Mouse (Mus musculus) liver, embryonic 16.5 days (tissue): ENCODE measurements around the gene Flnb. TPM values are rescaled to one million over a fixed set of nuclear protein-coding genes. Genes with fewer than 3 reads are reported as not detected.

Experiments
- ATAC-seq: fragments of 200-750 bp; cut with Nextera tagmentation; 2 replicates; pipeline ENCODE4 v1.8.0; 2017; ENCODE audit warnings: low read depth, mild to moderate bottlenecking, moderate number of reproducible peaks, moderate library complexity
- H3K27ac ChIP-seq: fragments of 300-500 bp; sonication (generic); 2 replicates; pipeline ENCODE4 v1.5.1; 2014; ENCODE audit warnings: mild to moderate bottlenecking, low read length
- H3K27me3 ChIP-seq: fragments of 300-500 bp; sonication (generic); 2 replicates; pipeline ENCODE4 v1.6.1; 2014; ENCODE audit warnings: low read depth, low read length, mixed read lengths; ENCODE audit not compliant: control insufficient read depth, insufficient read depth
- H3K36me3 ChIP-seq: fragments of 300-500 bp; sonication (generic); 2 replicates; pipeline ENCODE4 v1.6.1; 2014; ENCODE audit warnings: mild to moderate bottlenecking; ENCODE audit not compliant: control insufficient read depth, insufficient read depth
- H3K4me1 ChIP-seq: fragments of 300-500 bp; sonication (generic); 2 replicates; pipeline ENCODE4 v1.6.1; 2014; ENCODE audit warnings: low read depth, low read length, mixed read lengths; ENCODE audit not compliant: control insufficient read depth
- H3K4me2 ChIP-seq: fragments of 300-500 bp; sonication (generic); 2 replicates; pipeline ENCODE4 v1.6.1; 2014; ENCODE audit warnings: low read depth, low read length, mixed read lengths
- H3K4me3 ChIP-seq: fragments of 300-500 bp; sonication (generic); 2 replicates; pipeline ENCODE4 v1.5.1; 2014; ENCODE audit warnings: low read depth, mild to moderate bottlenecking, low read length
- H3K9ac ChIP-seq: fragments of 300-500 bp; sonication (generic); 2 replicates; pipeline ENCODE4 v1.6.1; 2014; ENCODE audit warnings: low read depth, low read length
- H3K9me3 ChIP-seq: fragments of 300-500 bp; sonication (generic); replicated peaks from 2 replicates; pipeline ENCODE4 v1.6.1; 2016; ENCODE audit warnings: low read length; ENCODE audit not compliant: control insufficient read depth
- WGBS: fragments of 180-500 bp; shearing (Covaris S2); extraction: QIAGEN DNeasy Blood & Tissue Kit; methylation state at CpG from one replicate; pipeline ENCODE4 v1.1.7; 2014; ENCODE audit not compliant: insufficient replicate concordance; 5-methylcytosine and 5-hydroxymethylcytosine counted together
- polyA plus RNA-seq: library from polyadenylated mRNA; unstranded; fragments of >200 nt; fragmentation: Nextera tagmentation; extraction: Ambion mirVana; gene quantifications from 2 replicates; pipeline ENCODE4 v1.2.1, GENCODE M21; 2015

The Flnb gene
- polyA plus RNA-seq, 1 experiment from 2014 or later: 4.8 TPM

- Histone ChIP-seq H3K9me3 (no peaks in the 10 kb centered on the region), H3K4me1 (no peaks in the 10 kb centered on the region; the same call in none of the 2 replicates), H3K4me3 (no peak overlapping the region), H3K9ac (no peak overlapping the region), H3K4me2 (no peak overlapping the region), H3K27ac (no peak overlapping the region), H3K36me3 (no peaks in the 10 kb centered on the region), H3K27me3 (no peaks in the 10 kb centered on the region)
- WGBS: 71% methylated on average over 9 of the region's 9 CpGs
- no peak for ATAC-seq
Measured at GRCm38 (mm10) chr14:7863871-7864505, 46.2 kb downstream of the Flnb start.

DNA sequence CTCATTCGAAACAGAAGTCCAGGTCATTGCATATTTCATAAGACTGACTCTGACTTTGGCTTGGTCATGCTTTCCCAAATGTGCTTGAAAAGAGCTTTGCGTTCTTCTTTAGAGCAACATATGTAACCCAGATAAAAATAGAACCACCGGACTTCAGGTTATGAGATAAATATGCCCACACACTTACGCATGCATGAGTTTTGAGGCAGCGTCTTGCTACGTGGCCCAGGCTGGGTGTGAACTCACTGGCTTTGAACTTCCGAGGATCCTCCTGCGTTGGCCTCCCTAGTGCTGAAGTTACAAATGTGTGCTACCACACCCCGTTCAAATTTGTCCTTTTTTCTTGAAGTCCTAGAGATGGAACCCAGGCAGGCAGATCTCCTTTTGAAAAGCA is 46.7 kb downstream of the Flnb start:
- no peak overlapping the region for H3K27ac ChIP-seq
- ATAC-seq: no peak
- no peak overlapping the region for H3K4me2 ChIP-seq
- no peaks in the 10 kb centered on the region for H3K27me3 ChIP-seq
- no peaks in the 10 kb centered on the region for H3K36me3 ChIP-seq
- H3K4me1 ChIP-seq: no peaks in the 10 kb centered on the region; the same call in none of the 2 replicates
- no peaks in the 10 kb centered on the region for H3K9me3 ChIP-seq
- H3K4me3 ChIP-seq: no peak overlapping the region
- WGBS: 52% methylated on average over 9 of the region's 9 CpGs
- H3K9ac ChIP-seq: no peak overlapping the region

GRCm38 (mm10) chr14:7867224-7867623 is 49.5 kb downstream of the Flnb start:
- WGBS: 67% methylated on average over 7 of the region's 7 CpGs

GRCm38 (mm10) chr14:7867841-7868240 is 50.1 kb downstream of the Flnb start:
- WGBS: 49% methylated on average over 3 of the region's 3 CpGs
- Histone ChIP-seq H3K36me3 (no peaks in the 10 kb centered on the region), H3K9me3 (no peaks in the 10 kb centered on the region), H3K4me3 (no peak overlapping the region), H3K27ac (no peak overlapping the region), H3K4me1 (no peaks in the 10 kb centered on the region; the same call in none of the 2 replicates), H3K9ac (no peak overlapping the region), H3K27me3 (no peaks in the 10 kb centered on the region), H3K4me2 (no peak overlapping the region)
- ATAC-seq: no peak

More at GRCm38 (mm10) chr14:7867224-7867623, 49.5 kb downstream of the Flnb start:
- H3K27ac ChIP-seq: no peak overlapping the region
- H3K36me3 ChIP-seq: no peaks in the 10 kb centered on the region
- H3K4me1 ChIP-seq: no peaks in the 10 kb centered on the region; the same call in none of the 2 replicates
- H3K9ac ChIP-seq: no peak overlapping the region
- H3K4me2 ChIP-seq: no peak overlapping the region
- H3K9me3 ChIP-seq: no peaks in the 10 kb centered on the region
- ATAC-seq: no peak
- no peak overlapping the region for H3K4me3 ChIP-seq
- no peaks in the 10 kb centered on the region for H3K27me3 ChIP-seq

DNA sequence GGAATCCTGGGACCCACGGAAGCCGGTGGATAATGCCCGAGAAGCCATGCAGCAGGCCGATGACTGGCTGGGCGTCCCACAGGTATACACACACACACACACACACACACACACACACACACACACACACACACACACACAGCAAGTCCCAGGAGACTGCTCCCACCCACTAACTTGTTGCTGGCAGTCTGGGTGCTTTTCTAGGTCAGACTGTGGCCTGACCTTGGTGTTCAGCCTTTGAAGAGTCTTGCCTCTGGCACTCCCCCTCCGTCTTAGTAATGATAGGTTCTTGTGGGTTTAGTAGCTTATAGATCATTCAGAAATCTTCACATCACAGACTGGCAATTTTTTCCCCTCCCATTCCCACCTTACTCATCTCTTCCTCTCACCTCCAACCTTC is 52.0 kb downstream of the Flnb start:
- H3K9ac ChIP-seq: no peak overlapping the region
- no peak overlapping the region for H3K4me3 ChIP-seq
- H3K27me3 ChIP-seq: no peaks in the 10 kb centered on the region
- H3K36me3 ChIP-seq: no peaks in the 10 kb centered on the region
- H3K27ac ChIP-seq: no peak overlapping the region
- no peaks in the 10 kb centered on the region for H3K9me3 ChIP-seq
- no peak overlapping the region for H3K4me2 ChIP-seq
- WGBS: 81% methylated on average over 6 of the region's 6 CpGs
- ATAC-seq: no peak
- no peaks in the 10 kb centered on the region for H3K4me1 ChIP-seq

GRCm38 (mm10) chr14:7873552-7873951 is 55.8 kb downstream of the Flnb start:
- no peaks in the 10 kb centered on the region for H3K9me3 ChIP-seq
- H3K9ac ChIP-seq: no peak overlapping the region
- ATAC-seq: no peak
- H3K4me1 ChIP-seq: no peaks in the 10 kb centered on the region
- no peak overlapping the region for H3K4me2 ChIP-seq
- 47% methylated on average over 2 of the region's 2 CpGs for WGBS
- H3K4me3 ChIP-seq: no peak overlapping the region
- no peaks in the 10 kb centered on the region for H3K36me3 ChIP-seq
- H3K27ac ChIP-seq: no peak overlapping the region
- no peaks in the 10 kb centered on the region for H3K27me3 ChIP-seq

GRCm38 (mm10) chr14:7874495-7874894 is 56.7 kb downstream of the Flnb start:
- WGBS: 42% methylated on average over 4 of the region's 4 CpGs

GRCm38 (mm10) chr14:7877957-7878356 is 60.2 kb downstream of the Flnb start:
- H3K27ac ChIP-seq: no peak overlapping the region
- no peak overlapping the region for H3K9ac ChIP-seq
- ATAC-seq: no peak
- H3K4me1 ChIP-seq: no peaks in the 10 kb centered on the region
- H3K4me3 ChIP-seq: no peak overlapping the region
- no peaks in the 10 kb centered on the region for H3K9me3 ChIP-seq
- no peak overlapping the region for H3K4me2 ChIP-seq
- no peaks in the 10 kb centered on the region for H3K27me3 ChIP-seq
- WGBS: 18% methylated on average over 2 of the region's 2 CpGs
- H3K36me3 ChIP-seq: no peaks in the 10 kb centered on the region

More at GRCm38 (mm10) chr14:7874495-7874894, 56.7 kb downstream of the Flnb start:
- no peak overlapping the region for H3K4me3 ChIP-seq
- no peak overlapping the region for H3K27ac ChIP-seq
- H3K4me2 ChIP-seq: no peak overlapping the region
- H3K9ac ChIP-seq: no peak overlapping the region
- H3K4me1 ChIP-seq: no peaks in the 10 kb centered on the region
- H3K9me3 ChIP-seq: no peaks in the 10 kb centered on the region
- H3K36me3 ChIP-seq: no peaks in the 10 kb centered on the region
- no peak for ATAC-seq
- H3K27me3 ChIP-seq: no peaks in the 10 kb centered on the region

DNA sequence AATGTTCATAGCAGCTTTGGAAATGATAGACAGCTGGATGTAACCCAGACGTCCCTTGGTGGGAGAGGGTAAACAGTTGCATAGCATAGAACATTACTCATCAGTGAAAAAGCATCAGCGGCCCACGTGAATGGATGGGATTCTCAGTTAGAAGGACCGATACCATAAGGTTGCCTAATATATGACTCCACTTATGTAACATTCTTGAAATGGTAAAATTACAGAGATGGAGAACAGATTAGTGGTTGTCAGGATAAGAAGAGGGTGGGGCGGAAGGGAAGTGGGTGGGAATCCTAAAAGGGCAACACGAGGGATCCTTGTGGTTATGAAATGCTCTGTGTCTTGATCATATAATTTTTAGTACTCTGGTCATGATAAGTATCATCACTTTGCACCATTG is 62.6 kb downstream of the Flnb start:
- H3K27me3 ChIP-seq: no peaks in the 10 kb centered on the region
- no peak overlapping the region for H3K4me3 ChIP-seq
- no peak overlapping the region for H3K4me2 ChIP-seq
- 61% methylated on average over 6 of the region's 6 CpGs for WGBS
- no peak overlapping the region for H3K9ac ChIP-seq
- H3K36me3 ChIP-seq: no peaks in the 10 kb centered on the region; the same call in 1 of the 2 replicates
- H3K4me1 ChIP-seq: no peaks in the 10 kb centered on the region
- no peaks in the 10 kb centered on the region for H3K9me3 ChIP-seq
- H3K27ac ChIP-seq: no peak overlapping the region
- no peak for ATAC-seq
